Mouse (Mus musculus): Measurements from ENCODE around the gene Kremen2.
A peak's percentile ranks its signal among the peaks of the same experiment; 100 is the strongest.
"Not testable (repeated sequence)": the region's sequence is repeated elsewhere in the genome, so short reads cannot be mapped to it uniquely, and the experiment has no call there.

The Kremen2 gene

DNA sequence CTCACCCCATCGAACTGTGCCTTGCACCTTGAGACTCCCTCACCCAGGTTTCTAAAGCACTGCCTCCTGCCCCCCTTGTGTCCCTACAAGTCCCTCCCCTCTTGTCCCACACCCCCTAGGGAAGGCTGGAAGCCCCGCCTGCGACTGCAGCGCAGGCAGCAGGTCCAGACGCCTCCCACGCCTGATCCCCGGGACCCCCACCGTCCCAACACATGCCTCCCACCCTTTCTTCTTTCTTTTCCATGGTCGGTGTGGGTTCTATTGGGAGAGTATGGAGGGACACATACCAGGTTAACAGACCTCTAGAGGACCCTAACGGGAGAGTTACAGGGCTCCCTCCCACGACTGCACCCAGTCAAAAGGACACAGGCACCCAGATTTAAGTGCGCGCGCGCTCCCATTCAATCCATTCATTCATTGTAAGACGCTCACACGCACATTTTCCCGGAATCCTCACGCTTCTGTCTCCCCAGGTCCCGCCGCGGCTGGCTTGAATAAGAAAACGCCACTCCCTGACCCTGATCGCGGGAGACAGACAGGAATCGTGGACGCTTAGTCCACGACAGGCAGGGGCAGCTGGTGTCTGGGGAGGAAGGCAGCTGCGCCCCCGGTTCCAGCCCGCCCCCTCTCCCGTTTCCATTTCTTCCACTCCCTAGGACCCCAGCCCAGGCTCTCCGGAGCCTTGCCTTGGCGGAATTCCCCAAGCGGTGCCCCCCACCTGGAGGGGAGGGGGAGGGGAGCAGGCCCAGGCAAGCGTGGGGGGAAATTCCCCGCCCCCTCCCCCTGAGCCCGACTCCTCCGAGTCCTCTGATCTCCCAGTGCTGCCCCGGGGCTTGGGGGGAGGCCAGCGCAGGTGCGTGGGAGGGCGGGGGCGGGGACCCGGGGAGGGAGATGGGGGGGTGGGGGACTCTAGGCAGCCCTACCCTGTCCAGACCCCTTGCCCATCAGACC lies at the start of gene Kremen2:
Kremen2 (minus strand) TSS at position 533 of the 951 bp plus-strand sequence.
- no peak for DNase-seq

GRCm38 (mm10) chr17:23795323-23795722 lies 49.7 kb upstream of the Kremen2 start:
- DNase-seq = no peak

GRCm38 (mm10) chr17:23791079-23791357 lies 45.4 kb upstream of the Kremen2 start:
- DNase-seq = no peak

DNA sequence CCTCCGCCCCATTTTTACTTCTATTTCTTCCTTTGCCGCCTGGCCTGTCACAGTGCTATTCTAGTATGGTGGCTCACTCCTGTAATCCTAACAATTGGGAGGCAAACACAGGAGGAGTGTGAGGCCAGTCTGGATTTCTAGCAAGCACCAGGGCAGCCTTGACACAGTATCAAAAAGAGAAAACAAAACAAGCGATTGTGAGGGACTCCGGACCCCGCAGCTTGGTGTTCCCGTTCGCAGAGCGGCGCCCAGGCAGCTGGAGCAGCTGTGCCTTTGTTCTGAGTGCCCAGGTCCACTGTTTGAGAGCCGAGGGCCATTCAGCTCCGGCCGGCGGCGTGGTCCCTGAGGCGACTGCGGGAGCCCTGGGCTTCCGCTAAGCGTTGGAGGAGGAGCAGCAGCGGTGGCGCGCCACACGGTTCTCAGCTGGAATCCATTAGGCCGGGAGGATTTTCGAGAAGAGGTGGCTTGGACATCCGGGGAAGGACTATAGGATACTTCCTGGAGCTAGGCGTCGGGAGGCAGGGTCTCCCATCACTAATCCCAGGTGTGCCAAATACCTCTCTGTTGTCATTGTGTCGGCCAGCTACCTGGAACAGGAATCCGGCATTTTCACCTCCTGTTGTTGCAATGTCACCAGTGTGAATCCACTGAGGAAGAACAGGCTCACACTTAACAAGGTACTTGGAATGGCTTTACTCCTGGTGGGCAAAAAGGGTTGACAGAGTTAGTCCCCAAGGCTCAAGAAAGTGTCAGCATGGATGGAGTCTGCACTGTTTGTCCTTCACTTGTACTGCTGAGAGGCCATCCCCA lies 44.8 kb upstream of the Kremen2 start, which contains the start of gene Srrm2:
Srrm2 (plus strand) TSS at position 264 of the 810 bp plus-strand sequence.
- DNase-seq = peak; percentile 67 to 71

DNA sequence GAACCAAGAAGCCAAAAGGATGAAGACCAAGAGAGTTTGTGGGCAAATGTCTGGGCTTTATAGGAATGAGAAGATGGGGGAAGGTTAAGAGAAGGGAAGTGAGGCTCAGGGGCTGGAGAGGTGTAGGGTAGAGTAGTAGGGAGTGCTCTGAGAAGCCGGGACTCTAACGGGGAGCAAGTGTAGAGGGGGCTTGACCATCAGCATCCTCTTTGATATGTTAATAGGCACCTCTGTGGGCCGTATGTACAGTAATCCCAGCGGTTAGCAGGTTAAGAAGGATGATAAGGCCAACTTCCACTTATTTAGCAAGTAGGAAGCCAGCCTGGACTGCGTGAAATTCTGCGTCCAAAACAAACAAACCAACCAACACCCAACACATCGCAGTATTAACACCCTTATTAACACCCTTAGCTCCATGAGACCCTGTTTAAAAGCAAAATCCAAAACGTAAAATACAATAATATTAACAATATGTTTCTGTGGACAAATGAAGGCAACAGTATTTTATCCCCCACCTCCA lies 44.2 kb upstream of the Kremen2 start:
- no peak for DNase-seq

- no peak for DNase-seq
Measured at GRCm38 (mm10) chr17:23788973-23789372, 43.3 kb upstream of the Kremen2 start.

DNA sequence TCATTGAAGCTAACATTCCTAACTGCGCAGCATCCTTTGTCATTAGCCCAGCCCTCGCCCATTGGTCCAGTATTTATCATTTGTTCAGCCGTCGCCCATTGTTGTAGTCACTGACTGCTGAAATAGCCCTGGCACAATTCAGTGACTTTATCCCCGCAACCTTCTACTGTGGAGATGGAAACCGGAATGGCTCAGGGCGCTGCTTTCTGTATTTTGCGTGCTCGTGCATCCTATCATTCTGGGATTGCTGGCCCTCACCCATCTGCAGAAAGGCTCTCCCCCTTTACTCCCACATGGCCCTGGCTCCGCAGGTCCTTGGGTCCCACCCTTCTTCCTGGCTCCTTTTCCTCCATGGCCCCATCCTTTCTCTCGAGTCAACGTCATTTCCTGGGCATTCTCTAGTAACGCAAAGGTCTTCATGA lies 40.9 kb upstream of the Kremen2 start:
- no peak for DNase-seq

DNA sequence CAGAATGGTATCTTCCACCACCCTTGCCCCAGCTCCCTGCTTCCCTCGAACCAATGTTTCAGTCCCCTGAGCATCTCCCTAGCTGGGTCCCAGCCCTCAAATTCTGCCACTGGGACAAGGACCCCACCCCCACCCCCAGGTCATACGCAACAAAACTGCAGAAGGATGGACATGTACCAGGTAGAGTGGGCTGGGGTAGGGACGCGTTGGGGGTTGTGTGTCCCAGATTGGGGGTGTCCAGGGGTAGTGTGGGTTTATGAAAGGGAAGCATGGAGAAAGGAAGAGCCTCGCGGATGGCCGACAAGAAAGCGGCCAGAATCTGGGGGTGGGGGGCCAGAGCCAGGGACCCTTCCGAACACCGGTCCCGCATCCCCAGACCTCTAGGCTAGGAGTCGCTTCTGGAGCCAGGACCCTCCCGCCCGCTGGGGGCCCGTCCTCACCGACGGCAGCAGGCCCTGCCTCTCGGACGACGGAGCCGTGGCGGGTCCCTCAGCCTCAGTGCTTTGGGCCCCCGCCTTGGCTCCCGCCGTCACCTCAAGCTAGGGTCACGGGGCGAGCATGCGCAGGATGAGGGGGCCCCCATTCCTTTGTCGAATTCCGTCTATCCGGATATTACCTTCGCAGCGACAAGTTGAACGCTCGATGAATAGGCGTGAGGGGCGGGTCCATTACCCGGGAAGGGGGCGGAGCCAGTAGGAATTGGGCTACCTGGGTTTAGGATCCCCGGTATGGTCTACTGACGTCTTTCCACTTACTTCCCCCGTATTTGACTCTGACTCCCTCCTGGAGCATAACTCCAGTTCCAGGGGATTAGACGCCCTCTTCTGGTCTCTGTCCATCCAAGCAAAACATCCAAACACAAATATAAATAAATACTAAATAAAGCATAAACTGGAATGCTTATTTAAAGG lies 40.2 kb upstream of the Kremen2 start, which contains the start of gene Flywch2:
Flywch2 (minus strand) TSS at position 521 of the 911 bp plus-strand sequence.
- DNase-seq = peak; percentile 88 to 91

DNA sequence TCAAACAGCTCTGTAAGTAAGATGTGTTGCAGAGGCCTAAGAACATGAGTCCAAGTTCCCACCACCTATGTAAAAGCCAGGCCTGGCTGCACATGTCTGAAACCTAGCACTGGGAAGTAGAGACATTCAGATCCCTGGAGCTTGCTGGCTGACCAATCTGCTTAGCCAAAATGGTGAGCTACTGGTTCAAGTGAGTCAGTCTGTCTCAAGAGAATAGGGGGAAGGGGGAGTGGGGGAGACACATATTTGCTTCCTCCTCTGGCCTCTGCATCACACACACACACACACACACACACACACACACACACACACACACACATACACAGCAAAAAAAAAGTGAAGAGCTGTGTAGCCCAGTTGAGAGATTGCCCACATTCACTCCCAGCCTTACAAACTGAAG lies 37.7 kb upstream of the Kremen2 start:
- no peak for DNase-seq

- no peak for DNase-seq
Measured at GRCm38 (mm10) chr17:23778447-23778846, 32.8 kb upstream of the Kremen2 start.

DNA sequence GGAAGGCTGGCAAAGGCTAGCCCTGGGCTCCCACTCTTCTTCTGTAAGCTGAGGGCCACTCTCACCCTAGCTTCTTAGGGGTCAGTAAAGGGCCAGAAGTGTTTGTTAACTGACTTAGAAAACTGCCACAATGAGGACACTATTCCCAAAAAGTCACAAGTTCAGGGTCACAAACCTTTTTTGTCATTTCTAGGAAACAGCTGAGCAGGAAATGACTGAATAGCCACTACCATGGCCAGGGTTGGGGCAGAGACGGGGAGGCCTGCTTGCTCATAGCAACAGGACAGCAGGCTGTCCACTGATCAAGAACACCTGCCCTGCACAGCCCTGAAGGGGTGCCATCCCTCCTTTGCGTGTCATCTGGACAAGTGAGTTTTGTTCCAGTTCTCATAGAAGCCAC lies 31.5 kb upstream of the Kremen2 start:
- DNase-seq = peak in 1 of 2 experiments; percentile 15

DNA sequence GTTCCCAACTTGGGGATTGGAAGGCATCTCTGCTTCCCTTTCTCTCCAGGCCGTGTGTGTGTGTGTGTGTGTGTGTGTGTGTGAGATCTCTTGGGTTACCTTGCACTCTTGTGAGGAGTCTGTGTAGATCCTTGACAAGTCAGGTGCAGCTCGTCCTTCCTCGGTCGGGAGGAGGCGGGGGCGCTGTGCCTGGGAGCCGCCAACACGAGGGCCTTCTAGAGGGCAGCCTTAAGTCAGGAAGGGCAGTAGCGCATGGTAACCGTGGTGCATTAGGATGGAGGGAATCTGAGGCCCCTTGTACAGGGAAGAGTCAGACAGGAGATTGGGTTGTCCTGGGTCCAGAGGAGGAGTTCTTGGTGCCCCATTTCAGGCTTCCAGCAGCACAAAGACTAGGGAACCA lies 30.6 kb upstream of the Kremen2 start:
- DNase-seq = no peak

DNA sequence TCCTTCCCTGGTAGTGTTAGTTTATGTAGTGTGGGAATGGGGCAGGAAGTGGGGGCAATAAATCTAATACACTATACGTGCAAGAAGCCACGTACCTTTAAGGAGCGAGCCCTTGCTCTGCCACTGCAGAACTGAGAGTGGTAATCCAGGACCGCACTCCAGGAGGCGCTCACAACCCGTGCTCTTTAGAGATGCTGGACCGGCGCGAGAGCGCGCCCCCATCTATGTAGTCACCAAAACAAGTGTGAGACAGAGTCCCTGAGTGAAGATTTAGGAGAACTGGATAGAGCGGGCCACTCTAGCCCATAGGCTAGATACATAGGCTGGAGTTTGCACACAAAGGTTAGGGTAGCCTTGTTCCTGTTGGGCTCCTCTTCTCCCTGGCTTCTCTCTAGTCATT lies 28.5 kb upstream of the Kremen2 start:
- peak; percentile 90 to 92 for DNase-seq

DNA sequence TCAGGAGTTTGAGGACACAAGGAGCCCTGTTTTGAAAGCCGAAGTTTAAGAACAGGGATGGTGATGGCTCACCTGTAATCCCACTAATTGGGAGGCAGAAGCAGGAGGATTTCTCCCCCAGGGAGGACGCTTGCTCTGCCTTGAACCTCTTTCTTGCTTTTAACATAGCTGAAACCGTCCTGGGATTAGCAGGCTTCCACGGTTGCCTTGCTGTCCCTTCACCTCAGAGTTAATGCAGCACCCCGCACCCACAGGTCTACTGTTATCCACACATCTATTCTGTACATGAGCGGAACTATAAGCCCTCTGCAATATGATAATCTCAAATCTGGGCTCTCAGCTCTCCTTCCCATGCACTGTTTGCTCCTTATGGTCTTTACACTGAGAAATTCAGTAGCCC lies 28.0 kb upstream of the Kremen2 start:
- no peak for DNase-seq

DNA sequence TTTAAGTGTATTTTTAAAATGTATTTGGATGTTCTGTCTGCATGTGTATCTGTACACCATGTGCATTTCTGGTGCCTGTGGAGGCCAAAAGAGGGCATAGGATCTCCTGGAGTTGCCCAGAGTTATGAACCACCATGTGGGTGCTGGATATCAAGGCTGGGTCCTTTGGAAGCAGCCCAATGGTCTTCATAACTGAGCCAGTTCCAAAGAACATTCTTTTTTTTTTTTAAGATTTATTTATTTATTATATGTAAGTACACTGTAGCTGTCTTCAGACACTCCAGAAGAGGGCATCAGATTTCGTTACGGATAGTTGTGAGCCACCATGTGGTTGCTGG lies 26.6 kb upstream of the Kremen2 start:
- not testable (repeated sequence) for DNase-seq

DNA sequence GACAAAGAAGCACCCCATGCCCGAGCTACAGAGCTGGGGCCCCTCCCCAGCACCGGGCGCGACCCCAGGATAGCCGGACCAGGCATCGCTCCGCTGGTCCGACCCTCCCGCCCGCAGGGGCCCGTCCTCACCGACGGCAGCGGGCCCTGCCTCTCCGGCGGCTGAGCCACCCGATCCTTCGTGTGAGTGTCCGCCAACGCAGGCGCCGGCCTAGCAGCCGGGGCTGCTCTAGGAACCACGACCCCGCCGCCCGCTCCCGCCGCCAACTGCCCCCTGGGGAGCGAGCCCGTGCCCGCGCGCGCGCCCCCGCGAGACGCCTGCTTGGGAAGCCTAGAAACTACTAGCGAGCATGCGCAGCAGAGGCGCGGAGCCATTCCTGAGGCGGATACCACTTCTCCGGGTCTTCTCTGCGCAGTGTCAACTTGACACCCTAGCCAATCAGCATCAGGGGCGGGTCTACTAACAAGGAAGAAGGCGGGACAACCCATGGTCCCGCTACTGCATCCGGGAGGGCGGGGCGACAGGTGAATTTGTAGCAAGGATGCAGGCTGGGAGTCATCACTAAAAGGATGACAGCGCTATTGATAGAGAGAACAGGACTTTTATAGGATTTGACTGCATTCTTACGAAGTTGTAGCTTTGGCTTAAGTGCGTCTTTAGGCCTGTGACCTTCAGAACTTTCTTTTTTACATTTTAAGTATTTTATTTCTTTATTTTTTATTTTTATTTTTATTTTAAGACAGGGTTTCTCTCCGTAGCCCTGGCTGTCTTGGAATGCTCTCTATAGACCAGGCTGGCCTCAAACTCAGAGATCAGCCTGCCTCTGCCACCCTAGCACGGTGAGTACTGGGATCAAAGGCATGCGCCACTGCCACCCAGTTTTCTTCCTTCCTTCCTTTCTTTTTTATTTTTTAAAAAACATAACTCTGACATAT lies 25.9 kb upstream of the Kremen2 start, which contains the start of gene Flywch1:
Flywch1 (minus strand) TSS at position 319 of the 935 bp plus-strand sequence.
- DNase-seq = peak; percentile 99

DNA sequence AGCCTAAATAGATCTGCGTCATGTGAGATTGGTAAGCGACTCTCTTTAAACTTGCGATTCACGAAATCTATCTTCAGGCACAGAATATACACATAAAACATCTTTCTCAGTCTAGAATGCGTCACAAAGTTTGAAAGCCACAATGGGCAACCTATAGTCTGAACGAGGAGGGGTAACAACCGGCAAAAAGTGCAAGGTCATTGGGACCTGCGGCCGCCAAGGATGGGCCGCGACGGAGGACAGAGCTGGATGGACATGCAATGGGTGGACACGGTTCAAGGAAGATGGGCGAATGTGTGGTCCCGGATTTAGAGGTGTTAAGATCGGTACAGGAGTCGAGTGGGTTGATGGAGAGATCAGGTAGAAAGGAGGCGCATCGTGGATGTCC lies 25.3 kb upstream of the Kremen2 start:
- peak in 1 of 2 experiments; percentile 23 for DNase-seq

DNA sequence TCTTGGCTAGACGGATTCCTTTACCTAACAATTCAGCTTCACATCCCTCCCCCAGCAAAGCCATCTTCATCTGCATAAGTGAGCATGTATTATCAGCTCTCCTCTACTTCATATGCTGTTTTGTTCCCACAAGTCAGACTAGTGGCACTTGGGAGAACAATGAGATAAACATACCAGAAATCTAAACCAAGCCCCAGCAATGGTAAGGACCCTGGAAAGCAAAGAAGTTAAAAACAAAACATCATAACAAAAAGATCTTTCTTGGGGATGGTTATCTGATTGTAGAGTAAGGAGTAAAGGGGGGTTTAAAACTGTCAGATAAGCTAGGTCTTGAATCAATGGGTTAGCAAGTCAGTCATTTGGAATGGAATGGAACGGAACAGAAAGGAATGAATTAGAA lies 24.9 kb upstream of the Kremen2 start:
- DNase-seq = no peak

DNA sequence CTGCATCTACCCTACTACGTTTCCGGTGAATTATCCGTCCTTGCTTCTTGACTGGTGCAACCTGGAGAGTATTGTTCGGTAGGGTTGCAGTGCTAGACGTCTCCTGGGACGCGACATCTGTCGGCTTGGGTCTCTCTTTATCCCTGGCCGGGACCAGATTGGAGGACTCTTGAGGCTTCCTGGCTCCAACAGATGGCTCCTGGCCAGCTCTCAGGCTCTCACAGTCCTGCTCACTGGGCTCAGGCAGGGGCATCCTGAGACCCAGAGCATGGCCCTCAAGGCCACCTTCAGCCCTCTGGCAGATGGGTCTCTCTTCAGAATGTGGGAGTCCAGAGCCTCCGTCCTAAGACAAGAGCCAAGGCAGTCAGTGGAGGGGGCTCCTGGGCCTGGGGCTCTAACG lies 17.3 kb upstream of the Kremen2 start:
- DNase-seq = no peak

- no peak for DNase-seq
Measured at GRCm38 (mm10) chr17:23761155-23761554, 15.5 kb upstream of the Kremen2 start.

DNA sequence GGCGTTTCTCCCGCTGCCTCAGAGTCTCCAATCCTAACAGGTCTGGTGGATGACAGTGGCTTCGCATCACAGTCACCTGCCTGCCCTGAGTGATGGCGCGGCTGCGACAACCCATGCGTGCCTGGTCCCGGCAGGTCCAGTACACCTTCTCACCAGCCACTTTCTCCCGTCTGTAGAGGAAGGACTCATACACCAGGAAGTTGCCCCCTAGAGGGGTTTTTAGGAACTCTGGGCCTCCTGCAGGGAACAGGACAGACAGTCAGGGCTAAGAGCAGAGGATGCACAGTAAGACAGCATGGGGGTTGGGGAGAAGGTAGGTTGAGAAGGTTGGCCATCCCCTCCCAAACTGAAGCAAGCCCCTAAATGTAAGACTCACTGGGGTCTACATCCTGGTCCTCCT lies 14.6 kb upstream of the Kremen2 start:
- no peak for DNase-seq

Data from kidney, postnatal 25 days (tissue).